Mouse (Mus musculus): Measurements from ENCODE around the gene Slc17a8. TPM values are rescaled to one million over a fixed set of nuclear protein-coding genes. Genes with fewer than 3 reads are reported as not detected.
"Not testable (repeated sequence)": the region's sequence is repeated elsewhere in the genome, so short reads cannot be mapped to it uniquely, and the experiment has no call there.

Gene Slc17a8
- polyA plus RNA-seq, 1 experiment from 2014 or later = 0.14 TPM

DNA sequence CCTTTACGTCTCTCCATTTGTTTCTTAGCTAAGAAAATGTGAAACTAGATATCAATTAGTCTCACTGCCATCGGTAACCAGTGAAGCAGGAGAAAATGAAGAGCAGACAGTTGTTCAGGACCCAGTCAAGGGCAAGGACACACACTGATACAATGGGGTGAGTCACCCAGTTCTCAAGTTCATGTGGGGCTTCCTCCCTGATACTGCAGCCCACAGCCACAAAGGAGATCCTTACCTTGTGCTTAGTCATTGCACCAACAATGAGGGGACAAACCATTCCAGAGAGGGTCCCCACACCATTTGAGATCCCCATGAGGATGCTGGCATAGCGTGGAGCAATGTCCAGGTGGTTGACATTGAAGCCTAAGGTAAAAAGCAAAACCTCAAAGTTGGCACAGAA, 43.4 kb downstream of the Slc17a8 start:
- Histone ChIP-seq H3K27ac (ENCODE audit: low read length) (no peak overlapping the region), H3K9me3 (ENCODE audit: control insufficient read depth, low read length) (no peaks in the 10 kb centered on the region), H3K27me3 (ENCODE audit: control insufficient read depth, insufficient read depth, low read depth, low read length) (no peaks in the 10 kb centered on the region), H3K36me3 (ENCODE audit: control insufficient read depth, insufficient read depth, low read length) (no peaks in the 10 kb centered on the region), H3K4me1 (replicated peaks; ENCODE audit: control insufficient read depth, insufficient read depth, low read length) (no peaks in the 10 kb centered on the region), H3K9ac (ENCODE audit: low read length) (no peak overlapping the region), H3K4me2 (ENCODE audit: low read depth, low read length) (no peak overlapping the region), H3K4me3 (ENCODE audit: low read length) (no peak overlapping the region)
- WGBS = 79% methylated on average over 3 of the region's 3 CpGs
- no peak for ATAC-seq (ENCODE audit: low read depth)

DNA sequence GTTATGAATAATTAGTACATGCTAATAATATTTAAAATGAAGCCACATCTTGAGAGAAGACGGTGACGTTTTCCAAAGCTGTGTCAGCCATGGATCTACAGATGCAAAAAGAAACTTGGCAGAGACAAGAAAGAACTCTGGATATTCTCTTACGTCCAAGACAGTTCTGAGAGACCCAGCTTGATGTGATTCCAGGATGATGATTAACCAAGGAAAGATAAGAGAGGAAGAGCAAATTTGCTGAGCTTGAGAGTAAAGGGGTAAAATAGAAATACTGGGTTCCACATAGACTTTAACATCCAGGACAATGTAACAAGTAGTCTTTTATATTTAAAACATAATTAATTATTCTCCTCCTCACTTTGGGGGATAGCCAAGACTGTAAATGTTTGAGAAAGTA, 47.6 kb downstream of the Slc17a8 start:
- WGBS = 43% methylated on average over 3 of the region's 3 CpGs
- H3K36me3 ChIP-seq (ENCODE audit: control insufficient read depth, insufficient read depth, low read length) = no peaks in the 10 kb centered on the region
- H3K27ac ChIP-seq (ENCODE audit: low read length) = no peak overlapping the region
- H3K4me1 ChIP-seq (replicated peaks; ENCODE audit: control insufficient read depth, insufficient read depth, low read length) = no peaks in the 10 kb centered on the region
- H3K27me3 ChIP-seq (ENCODE audit: control insufficient read depth, insufficient read depth, low read depth, low read length) = no peaks in the 10 kb centered on the region
- H3K4me2 ChIP-seq (ENCODE audit: low read depth, low read length) = no peak overlapping the region
- no peak for ATAC-seq (ENCODE audit: low read depth)
- no peaks in the 10 kb centered on the region for H3K9me3 ChIP-seq (ENCODE audit: control insufficient read depth, low read length)
- H3K4me3 ChIP-seq (ENCODE audit: low read length) = no peak overlapping the region
- no peak overlapping the region for H3K9ac ChIP-seq (ENCODE audit: low read length)

GRCm38 (mm10) chr10:89572946-89573345, 48.1 kb downstream of the Slc17a8 start:
- Histone ChIP-seq H3K9ac (ENCODE audit: low read length) (no peak overlapping the region), H3K4me3 (ENCODE audit: low read length) (no peak overlapping the region), H3K27ac (ENCODE audit: low read length) (no peak overlapping the region), H3K36me3 (ENCODE audit: control insufficient read depth, insufficient read depth, low read length) (no peaks in the 10 kb centered on the region), H3K9me3 (ENCODE audit: control insufficient read depth, low read length) (no peaks in the 10 kb centered on the region), H3K27me3 (ENCODE audit: control insufficient read depth, insufficient read depth, low read depth, low read length) (no peaks in the 10 kb centered on the region), H3K4me2 (ENCODE audit: low read depth, low read length) (no peak overlapping the region), H3K4me1 (replicated peaks; ENCODE audit: control insufficient read depth, insufficient read depth, low read length) (no peaks in the 10 kb centered on the region)
- no peak for ATAC-seq (ENCODE audit: low read depth)
- 58% methylated on average over 6 of the region's 6 CpGs for WGBS

DNA sequence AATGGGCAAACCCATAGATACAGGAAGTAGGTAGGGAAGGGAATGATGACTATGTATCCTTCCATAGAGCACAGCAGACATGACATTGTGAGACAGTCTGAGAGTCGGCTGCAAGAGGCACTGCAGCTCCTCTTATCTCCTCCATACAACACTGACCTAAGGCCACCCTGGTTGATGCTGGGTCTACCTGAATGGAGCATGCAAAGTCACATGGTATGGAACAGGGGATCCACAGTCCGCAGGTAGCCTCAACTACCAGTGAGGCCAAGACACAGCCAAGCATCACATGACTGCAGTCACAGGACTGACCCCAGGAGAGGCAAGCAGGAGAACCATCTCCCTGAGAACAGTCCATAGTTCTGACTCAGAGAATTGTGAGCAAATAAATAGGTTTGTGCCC, 53.7 kb downstream of the Slc17a8 start:
- ATAC-seq (ENCODE audit: low read depth) = no peak
- no peak overlapping the region for H3K4me2 ChIP-seq (ENCODE audit: low read depth, low read length)
- no peaks in the 10 kb centered on the region for H3K36me3 ChIP-seq (ENCODE audit: control insufficient read depth, insufficient read depth, low read length)
- H3K4me1 ChIP-seq (replicated peaks; ENCODE audit: control insufficient read depth, insufficient read depth, low read length) = no peaks in the 10 kb centered on the region
- H3K27me3 ChIP-seq (ENCODE audit: control insufficient read depth, insufficient read depth, low read depth, low read length) = no peaks in the 10 kb centered on the region
- no peaks in the 10 kb centered on the region for H3K9me3 ChIP-seq (ENCODE audit: control insufficient read depth, low read length)
- no peak overlapping the region for H3K4me3 ChIP-seq (ENCODE audit: low read length)
- no peak overlapping the region for H3K9ac ChIP-seq (ENCODE audit: low read length)
- H3K27ac ChIP-seq (ENCODE audit: low read length) = no peak overlapping the region
- WGBS = 81% methylated on average over 2 of the region's 2 CpGs

DNA sequence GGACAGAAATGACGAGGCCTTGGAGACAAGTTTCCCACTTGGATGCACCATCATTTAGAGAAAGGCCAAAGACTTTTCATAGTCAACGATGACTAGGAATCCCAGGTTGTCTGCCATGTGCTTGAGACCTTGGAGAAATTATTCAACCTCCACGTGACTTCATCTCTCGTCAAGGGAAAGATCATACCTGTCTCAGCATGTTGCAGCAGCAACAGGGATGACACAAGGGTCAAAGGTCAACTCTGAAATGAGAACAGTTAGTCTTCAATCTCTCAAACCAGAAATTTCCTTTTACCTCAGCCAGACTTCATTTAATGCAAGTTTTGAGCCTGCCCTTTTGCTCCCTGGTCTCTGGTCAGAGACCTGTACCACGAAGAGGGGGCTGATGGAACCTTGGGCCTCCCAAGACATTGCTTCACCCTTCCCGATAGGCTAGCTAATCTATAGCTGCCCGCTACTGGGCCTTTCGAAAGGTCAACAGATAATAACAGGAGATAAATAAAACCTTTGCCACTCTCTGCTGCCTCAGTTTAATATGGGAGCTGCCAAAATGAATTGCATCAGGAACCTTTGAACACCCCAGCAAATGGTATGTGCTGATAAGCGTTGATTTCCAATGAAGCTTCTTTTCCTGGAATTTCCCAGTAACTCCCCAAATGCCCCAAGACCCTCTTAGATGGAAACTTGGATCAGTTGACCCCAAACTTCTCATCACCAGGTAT, 55.6 kb downstream of the Slc17a8 start:
- Histone ChIP-seq H3K4me3 (ENCODE audit: low read length) (no peak overlapping the region), H3K9ac (ENCODE audit: low read length) (no peak overlapping the region), H3K27ac (ENCODE audit: low read length) (no peak overlapping the region), H3K9me3 (ENCODE audit: control insufficient read depth, low read length) (no peaks in the 10 kb centered on the region), H3K4me1 (replicated peaks; ENCODE audit: control insufficient read depth, insufficient read depth, low read length) (no peaks in the 10 kb centered on the region), H3K4me2 (ENCODE audit: low read depth, low read length) (no peak overlapping the region), H3K36me3 (ENCODE audit: control insufficient read depth, insufficient read depth, low read length) (no peaks in the 10 kb centered on the region), H3K27me3 (ENCODE audit: control insufficient read depth, insufficient read depth, low read depth, low read length) (no peaks in the 10 kb centered on the region)
- WGBS = 80% methylated on average over 9 of the region's 9 CpGs
- ATAC-seq (ENCODE audit: low read depth) = no peak

DNA sequence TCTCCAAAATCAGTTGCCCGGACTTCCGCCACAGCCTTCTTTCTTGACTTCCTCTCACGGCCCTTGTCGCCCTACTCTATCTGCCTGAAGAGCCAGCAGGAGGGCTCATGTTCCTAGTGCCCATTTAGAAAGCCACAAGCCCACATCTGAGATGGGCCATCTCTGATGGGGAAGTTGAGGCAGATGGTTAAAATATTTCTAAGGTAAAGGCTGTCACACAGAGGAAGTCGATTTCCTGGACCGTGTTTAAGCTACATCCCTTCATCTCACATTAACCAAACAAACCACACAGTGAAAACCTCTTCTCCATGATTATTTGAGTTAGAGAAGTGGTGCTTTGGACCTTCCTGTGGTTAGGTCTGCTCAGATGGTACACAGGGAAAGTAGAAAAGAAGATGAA, 58.9 kb downstream of the Slc17a8 start:
- H3K27ac ChIP-seq (ENCODE audit: low read length) = no peak overlapping the region
- no peaks in the 10 kb centered on the region for H3K4me1 ChIP-seq (replicated peaks; ENCODE audit: control insufficient read depth, insufficient read depth, low read length)
- no peak overlapping the region for H3K4me3 ChIP-seq (ENCODE audit: low read length)
- no peaks in the 10 kb centered on the region for H3K36me3 ChIP-seq (ENCODE audit: control insufficient read depth, insufficient read depth, low read length)
- H3K9ac ChIP-seq (ENCODE audit: low read length) = no peak overlapping the region
- H3K4me2 ChIP-seq (ENCODE audit: low read depth, low read length) = no peak overlapping the region
- 76% methylated on average over 6 of the region's 6 CpGs for WGBS
- H3K9me3 ChIP-seq (ENCODE audit: control insufficient read depth, low read length) = no peaks in the 10 kb centered on the region
- ATAC-seq (ENCODE audit: low read depth) = no peak
- no peaks in the 10 kb centered on the region for H3K27me3 ChIP-seq (ENCODE audit: control insufficient read depth, insufficient read depth, low read depth, low read length)

DNA sequence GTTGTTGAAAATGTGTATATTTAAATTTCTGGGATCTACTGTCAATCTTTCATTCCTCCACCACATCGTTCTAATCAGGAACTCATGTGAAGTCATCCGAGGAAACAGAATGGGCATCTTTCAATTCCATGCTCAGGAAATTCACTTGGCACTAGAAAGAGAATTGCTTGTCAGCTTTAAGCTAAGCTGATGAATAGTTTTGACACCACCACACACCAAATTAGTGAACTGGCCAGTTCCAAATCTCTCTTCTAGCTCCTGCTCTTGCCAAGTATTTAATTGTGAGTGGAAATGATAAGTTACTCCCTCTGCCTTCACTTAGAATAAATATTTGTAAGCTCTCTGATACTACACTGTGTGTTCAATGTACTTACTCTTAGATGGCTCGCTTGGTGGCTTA, 61.7 kb downstream of the Slc17a8 start:
- Histone ChIP-seq H3K4me2 (ENCODE audit: low read depth, low read length) (no peak overlapping the region), H3K4me1 (replicated peaks; ENCODE audit: control insufficient read depth, insufficient read depth, low read length) (no peaks in the 10 kb centered on the region), H3K27ac (ENCODE audit: low read length) (no peak overlapping the region), H3K9ac (ENCODE audit: low read length) (no peak overlapping the region), H3K4me3 (ENCODE audit: low read length) (no peak overlapping the region), H3K27me3 (ENCODE audit: control insufficient read depth, insufficient read depth, low read depth, low read length) (no peaks in the 10 kb centered on the region), H3K36me3 (ENCODE audit: control insufficient read depth, insufficient read depth, low read length) (no peaks in the 10 kb centered on the region), H3K9me3 (ENCODE audit: control insufficient read depth, low read length) (no peaks in the 10 kb centered on the region)
- no peak for ATAC-seq (ENCODE audit: low read depth)
- WGBS = 45% methylated on average over 3 of the region's 3 CpGs

DNA sequence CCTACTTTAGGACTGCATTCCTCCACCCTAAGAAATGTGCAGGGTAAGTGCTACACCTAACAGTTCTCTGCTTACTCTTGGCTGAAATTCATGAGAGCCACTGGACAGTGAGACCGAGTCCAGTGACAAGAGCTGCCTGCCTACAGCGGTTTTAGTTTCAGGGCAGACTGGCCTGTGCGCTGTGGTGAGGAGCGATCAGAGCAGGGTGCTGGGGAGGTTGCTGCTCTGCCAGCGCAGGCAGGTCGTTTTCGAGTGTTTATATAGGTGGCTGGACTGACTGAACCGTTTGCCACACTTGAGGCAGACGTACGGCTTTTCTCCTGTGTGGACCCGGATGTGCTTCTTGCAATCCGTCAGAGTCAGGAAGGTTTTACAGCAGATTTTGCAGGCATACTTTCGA, 66.2 kb downstream of the Slc17a8 start:
- H3K27ac ChIP-seq (ENCODE audit: low read length); H3K9me3 ChIP-seq (ENCODE audit: control insufficient read depth, low read length); H3K36me3 ChIP-seq (ENCODE audit: control insufficient read depth, insufficient read depth, low read length); H3K4me1 ChIP-seq (replicated peaks; ENCODE audit: control insufficient read depth, insufficient read depth, low read length); H3K27me3 ChIP-seq (ENCODE audit: control insufficient read depth, insufficient read depth, low read depth, low read length); H3K4me3 ChIP-seq (ENCODE audit: low read length); H3K9ac ChIP-seq (ENCODE audit: low read length); H3K4me2 ChIP-seq (ENCODE audit: low read depth, low read length): not testable (repeated sequence)
- ATAC-seq (ENCODE audit: low read depth) = peak; percentile 56; the same call in 1 of the 2 replicates
- 42% methylated on average over 13 of the region's 13 CpGs for WGBS

DNA sequence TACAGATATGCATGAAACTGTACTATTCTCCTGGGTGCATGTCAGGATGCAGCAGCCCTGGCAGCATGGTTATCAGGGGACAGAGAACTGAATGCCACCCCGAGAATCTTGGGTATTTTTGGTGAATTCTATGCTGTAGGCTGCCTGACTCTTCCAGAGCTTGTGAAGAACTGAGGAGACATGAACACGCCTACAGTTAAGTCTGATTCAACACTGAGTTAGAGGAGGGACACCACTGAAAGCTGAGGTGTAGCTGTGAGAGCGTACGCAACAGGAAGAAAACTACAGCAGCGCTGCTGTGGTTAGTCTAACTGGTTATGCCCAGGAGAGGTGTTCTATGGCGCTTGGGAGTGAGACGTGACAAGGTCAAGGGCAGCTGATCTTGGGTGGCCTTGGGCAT, 67.2 kb downstream of the Slc17a8 start:
- not testable (repeated sequence) for H3K4me3 ChIP-seq (ENCODE audit: low read length); H3K4me2 ChIP-seq (ENCODE audit: low read depth, low read length); H3K27ac ChIP-seq (ENCODE audit: low read length); H3K4me1 ChIP-seq (replicated peaks; ENCODE audit: control insufficient read depth, insufficient read depth, low read length); H3K9me3 ChIP-seq (ENCODE audit: control insufficient read depth, low read length); H3K9ac ChIP-seq (ENCODE audit: low read length); H3K27me3 ChIP-seq (ENCODE audit: control insufficient read depth, insufficient read depth, low read depth, low read length); ATAC-seq (ENCODE audit: low read depth); H3K36me3 ChIP-seq (ENCODE audit: control insufficient read depth, insufficient read depth, low read length)
- 84% methylated on average over 7 of the region's 7 CpGs for WGBS

DNA sequence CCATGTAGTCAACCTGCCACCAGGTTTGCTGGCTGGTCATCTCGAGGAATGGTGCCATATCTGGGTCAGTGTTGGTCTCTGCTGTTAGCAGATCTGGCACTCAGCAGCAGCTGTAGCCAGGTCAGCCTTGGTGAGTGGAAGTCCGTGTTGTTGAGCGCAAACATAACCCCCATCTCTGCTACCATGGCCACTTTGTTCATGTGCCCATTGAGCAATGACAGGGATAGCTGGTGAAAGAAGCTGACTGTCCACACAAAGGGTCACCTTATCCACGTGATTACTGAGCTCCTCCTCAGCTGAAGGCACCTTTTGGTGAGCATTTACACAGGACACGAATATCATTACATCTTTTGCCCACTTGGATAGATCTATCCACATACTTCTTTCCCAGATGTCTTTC, 68.0 kb downstream of the Slc17a8 start:
- Histone ChIP-seq H3K9me3 (ENCODE audit: control insufficient read depth, low read length) (no peaks in the 10 kb centered on the region), H3K4me1 (replicated peaks; ENCODE audit: control insufficient read depth, insufficient read depth, low read length) (no peaks in the 10 kb centered on the region), H3K27ac (ENCODE audit: low read length) (no peak overlapping the region), H3K9ac (ENCODE audit: low read length) (no peak overlapping the region), H3K36me3 (ENCODE audit: control insufficient read depth, insufficient read depth, low read length) (no peaks in the 10 kb centered on the region), H3K4me3 (ENCODE audit: low read length) (no peak overlapping the region), H3K27me3 (ENCODE audit: control insufficient read depth, insufficient read depth, low read depth, low read length) (no peaks in the 10 kb centered on the region), H3K4me2 (ENCODE audit: low read depth, low read length) (no peak overlapping the region)
- ATAC-seq (ENCODE audit: low read depth) = no peak
- 66% methylated on average over 5 of the region's 5 CpGs for WGBS

All from lung, embryonic 16.5 days (tissue).